Mouse (Mus musculus) lung, adult 2 months (tissue): ENCODE measurements at regions not wholly inside any gene's neighbourhood (a gene's known extent, or its start where the extent isn't known, plus 50 kb on each side); places are given as distances from the start of the nearest gene placed in this dataset.

Experiments used
- CTCF ChIP-seq: fragments of 200-500 bp; IDR thresholded peaks from 2 replicates; pipeline ENCODE4 v1.5.1; 2011; ENCODE audit warnings: mild to moderate bottlenecking, low read length, control low read depth; ENCODE audit not compliant: insufficient read depth
- POLR2A ChIP-seq: fragments of 200-500 bp; IDR thresholded peaks from 2 replicates; pipeline ENCODE4 v1.6.1; 2011; ENCODE audit warnings: low read depth, mild to moderate bottlenecking, control low read depth, low read length, borderline replicate concordance; ENCODE audit errors: extremely low read depth

DNA sequence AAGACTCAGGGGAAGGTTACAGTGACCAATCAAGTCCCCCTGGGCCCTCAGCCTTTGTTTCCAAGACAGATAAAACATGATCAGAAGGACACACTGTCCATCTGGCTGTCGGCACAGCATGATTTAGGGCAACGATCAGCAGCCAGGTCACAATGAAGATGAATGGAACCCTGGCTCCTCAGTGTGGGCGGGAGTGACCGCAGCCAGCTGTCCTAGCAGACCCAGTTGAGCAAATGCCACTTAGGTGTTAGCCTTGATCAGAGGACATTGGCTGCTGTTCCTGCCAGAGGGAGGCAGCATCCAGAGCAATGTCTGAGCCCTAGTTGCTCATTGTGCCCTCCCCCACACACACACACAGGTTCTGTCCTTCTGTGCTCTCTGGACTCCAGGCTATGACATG is 197.3 kb downstream of the Cryba4 start:
- no peak for TF ChIP-seq POLR2A
- no peak for TF ChIP-seq CTCF
